Mouse (Mus musculus) small intestine, adult 2 months (tissue): ENCODE measurements around the gene Fcgr4.
"Not testable (repeated sequence)": the region's sequence is repeated elsewhere in the genome, so short reads cannot be mapped to it uniquely, and the experiment has no call there.

ENCODE experiments used
- CTCF ChIP-seq: fragments of 200-500 bp; IDR thresholded peaks from 2 replicates; pipeline ENCODE4 v1.5.1; 2012; ENCODE audit warnings: low read depth, mild to moderate bottlenecking, control low read depth, inconsistent platforms, low read length, moderate library complexity, mixed read lengths; ENCODE audit not compliant: insufficient replicate concordance, insufficient read length; ENCODE audit errors: extremely low read depth
- POLR2A ChIP-seq: fragments of 200-500 bp; IDR thresholded peaks from 2 replicates; pipeline ENCODE4 v1.6.1; 2012; ENCODE audit warnings: low read depth, mild to moderate bottlenecking, control low read depth, inconsistent platforms, low read length, moderate library complexity

DNA sequence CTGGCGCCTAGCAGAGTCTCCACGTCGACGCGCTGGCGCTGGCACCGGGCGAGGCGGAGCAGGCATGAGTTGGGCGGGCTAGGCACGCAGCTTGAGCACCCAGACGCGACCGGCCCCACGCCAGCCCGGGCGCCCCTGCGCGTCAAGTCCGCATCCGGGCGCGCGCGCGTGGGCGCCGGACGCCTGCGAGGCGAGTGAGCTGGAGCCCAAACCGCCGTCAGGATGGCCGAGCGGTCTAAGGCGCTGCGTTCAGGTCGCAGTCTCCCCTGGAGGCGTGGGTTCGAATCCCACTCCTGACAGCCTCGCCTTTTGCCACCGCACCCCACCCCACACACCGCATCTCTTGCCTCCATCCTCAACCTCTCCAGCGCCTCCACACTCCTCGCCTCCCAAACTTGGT is 47.0 kb downstream of the Fcgr4 start:
- not testable (repeated sequence) for TF ChIP-seq POLR2A, CTCF
